Mouse (Mus musculus): ENCODE data around the gene AI854703.

- TF ChIP-seq ZNF384 (IDR thresholded peaks at IDR 0.05; ENCODE audit: low read depth, low read length): no peak
- no peak for TF ChIP-seq ZC3H11A (IDR thresholded peaks at IDR 0.05; ENCODE audit: borderline replicate concordance, low read depth, low read length)
Measured at GRCm38 (mm10) chr6:48658721-48659120, 32.2 kb downstream of the AI854703 start.
